Mouse (Mus musculus) heart, postnatal 25 days (tissue): ENCODE measurements at regions not wholly inside any gene's neighbourhood (a gene's known extent, or its start where the extent isn't known, plus 50 kb on each side); places are given as distances from the start of the nearest gene placed in this dataset. TPM values are rescaled to one million over a fixed set of nuclear protein-coding genes. Genes with fewer than 3 reads are reported as not detected.

ENCODE experiments used
- microRNA-seq: library from miRNA; unstranded; fragments of <30 nt; microRNA quantifications from one replicate; pipeline ENCODE4 v1.2.0, GENCODE M21; 2022

Small RNAs in the stretch of these regions (microRNA-seq; reads per million reads assigned to microRNA genes)
- not detected for gene Gm25442
